Mouse (Mus musculus): ENCODE measurements around the gene Scpep1. TPM values are rescaled to one million over a fixed set of nuclear protein-coding genes. Genes with fewer than 3 reads are reported as not detected.

Scpep1 gene
- polyA plus RNA-seq, 1 experiment from 2014 or later = 75.9 TPM

Other genes starting within 250 kb of the Scpep1 start
- gene Msi2, start 237.0 kb downstream of the Scpep1 start, polyA plus RNA-seq (2014; fragmentation: Nextera tagmentation; extraction: Ambion mirVana) = 18.1 and 20.6 TPM in 2 replicates
- gene Akap1, start 90.9 kb downstream of the Scpep1 start, polyA plus RNA-seq (2014; fragmentation: Nextera tagmentation; extraction: Ambion mirVana) = 9.8 and 11.3 TPM in 2 replicates
- not detected in 2 replicates for gene Elobl, start 11.5 kb upstream of the Scpep1 start, polyA plus RNA-seq (2014; fragmentation: Nextera tagmentation; extraction: Ambion mirVana)
- 18.4 and 20.1 TPM in 2 replicates for gene Coil, start 14.8 kb upstream of the Scpep1 start, polyA plus RNA-seq (2014; fragmentation: Nextera tagmentation; extraction: Ambion mirVana)
- gene Trim25, start 43.9 kb upstream of the Scpep1 start, polyA plus RNA-seq (2014; fragmentation: Nextera tagmentation; extraction: Ambion mirVana) = 2.3 and 2.6 TPM in 2 replicates
- 3.5 and 3.7 TPM in 2 replicates for gene Dgke, start 111.4 kb upstream of the Scpep1 start, polyA plus RNA-seq (2014; fragmentation: Nextera tagmentation; extraction: Ambion mirVana)
- gene Gm525, start 118.4 kb upstream of the Scpep1 start, polyA plus RNA-seq (2014; fragmentation: Nextera tagmentation; extraction: Ambion mirVana) = not detected in 2 replicates